Mouse (Mus musculus): ENCODE results near the gene Babam2.

Babam2 gene

GRCm38 (mm10) chr5:31715486-31716150, 18.1 kb downstream of the Babam2 start:
- DNase-seq = no peak

GRCm38 (mm10) chr5:31724519-31724918, 27.0 kb downstream of the Babam2 start:
- DNase-seq = no peak

GRCm38 (mm10) chr5:31725885-31726284, 28.4 kb downstream of the Babam2 start:
- DNase-seq = no peak

GRCm38 (mm10) chr5:31727456-31727855, 30.0 kb downstream of the Babam2 start:
- DNase-seq = no peak

GRCm38 (mm10) chr5:31732644-31733338, 35.3 kb downstream of the Babam2 start:
- DNase-seq = no peak

- DNase-seq = no peak
Measured at GRCm38 (mm10) chr5:31741931-31742330, 44.4 kb downstream of the Babam2 start.

GRCm38 (mm10) chr5:31742521-31743031, 45.1 kb downstream of the Babam2 start:
- DNase-seq = no peak

GRCm38 (mm10) chr5:31749401-31749800, 51.9 kb downstream of the Babam2 start:
- no peak for DNase-seq

GRCm38 (mm10) chr5:31750231-31750925, 52.9 kb downstream of the Babam2 start:
- no peak for DNase-seq

- DNase-seq = no peak
Measured at GRCm38 (mm10) chr5:31750955-31751354, 53.5 kb downstream of the Babam2 start.

GRCm38 (mm10) chr5:31754634-31755033, 57.1 kb downstream of the Babam2 start:
- no peak for DNase-seq

- DNase-seq = no peak
Measured at GRCm38 (mm10) chr5:31755255-31755654, 57.8 kb downstream of the Babam2 start.

GRCm38 (mm10) chr5:31758310-31759091, 61.0 kb downstream of the Babam2 start:
- no peak for DNase-seq

GRCm38 (mm10) chr5:31761836-31762235, 64.4 kb downstream of the Babam2 start:
- DNase-seq = no peak

- no peak for DNase-seq
Measured at GRCm38 (mm10) chr5:31762773-31763172, 65.3 kb downstream of the Babam2 start.

GRCm38 (mm10) chr5:31765824-31766223, 68.3 kb downstream of the Babam2 start:
- DNase-seq = no peak

GRCm38 (mm10) chr5:31766841-31767542, 69.5 kb downstream of the Babam2 start:
- no peak for DNase-seq

- DNase-seq = no peak
Measured at GRCm38 (mm10) chr5:31771486-31771885, 74.0 kb downstream of the Babam2 start.

GRCm38 (mm10) chr5:31771921-31772320, 74.4 kb downstream of the Babam2 start:
- DNase-seq = no peak

GRCm38 (mm10) chr5:31774976-31775375, 77.5 kb downstream of the Babam2 start:
- no peak for DNase-seq

- no peak for DNase-seq
Measured at GRCm38 (mm10) chr5:31781624-31782023, 84.1 kb downstream of the Babam2 start.

GRCm38 (mm10) chr5:31787201-31787600, 89.7 kb downstream of the Babam2 start:
- DNase-seq = no peak

All from thymus, adult 18-20 months (tissue).